In the genomic region with DNA sequence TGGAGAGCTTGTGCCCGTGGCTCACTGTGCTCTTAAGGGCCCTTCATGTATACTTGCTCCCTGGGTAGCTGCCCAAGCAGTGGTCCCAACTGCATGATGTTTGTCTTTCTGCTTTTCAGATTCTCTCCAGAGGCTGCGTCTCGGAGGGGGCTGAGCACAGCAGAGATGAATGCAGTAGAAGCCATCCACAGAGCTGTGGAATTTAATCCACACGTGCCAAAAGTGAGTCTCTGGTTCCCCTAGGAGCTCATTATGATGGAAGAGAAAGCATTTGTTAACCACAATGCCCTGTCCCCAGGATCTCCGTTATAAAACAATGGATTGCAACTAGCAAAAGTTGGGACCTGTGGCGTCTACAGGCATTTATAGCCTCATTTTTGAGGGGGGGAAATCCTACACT, we compare ENCODE assay signal across 13 mouse cellular contexts.
A peak's percentile ranks its signal among the peaks of the same experiment; 100 is the strongest.
DNase-seq lines count a peak whose midpoint lies in the region; ATAC-seq lines count a peak whose summit lies in the region.
"Had no signal": no experiment of that assay in that cellular context is flagged by ENCODE, and none has a peak within 500 bp of the region (broad histone marks: within the 10 kb centered on the region; RNA-seq: fewer than 3 reads in every experiment).

No protein-coding gene starts in this region.

- no peak for ATAC-seq in intestine, embryonic 14.5 days (replicated peaks; ENCODE audit: low FRiP score, low TSS enrichment, low read depth)
- ATAC-seq in intestine, embryonic 16.5 days: no peak
- peak; percentile 49 for ATAC-seq in midbrain, embryonic 11.5 days (ENCODE audit: low FRiP score)
- ATAC-seq: lung, postnatal 0 days had no signal

- no peaks in the 10 kb centered on the region for H3K36me3 ChIP-seq in intestine, embryonic 14.5 days (ENCODE audit: control insufficient read depth, insufficient read depth, low read length)
- H3K36me3 ChIP-seq in intestine, embryonic 16.5 days (ENCODE audit: control insufficient read depth, insufficient read depth, low read length): no peaks in the 10 kb centered on the region
- H3K36me3 ChIP-seq in midbrain, embryonic 11.5 days (ENCODE audit: control insufficient read depth, insufficient read depth, low read length): no peaks in the 10 kb centered on the region

- 0 out of 2 replicates have a peak overlapping the region, but pooled peaks have one; percentile 22 for H3K27ac ChIP-seq in intestine, embryonic 14.5 days (ENCODE audit: low read depth)
- H3K27ac ChIP-seq in intestine, embryonic 16.5 days (ENCODE audit: low read length): no peak overlapping the region
- H3K27ac ChIP-seq in midbrain, embryonic 11.5 days (ENCODE audit: low read depth, low read length): no peak overlapping the region
- H3K27ac ChIP-seq: kidney, postnatal 0 days had no signal

- no peak overlapping the region for H3K9ac ChIP-seq in intestine, embryonic 14.5 days (ENCODE audit: low read length)
- no peak overlapping the region for H3K9ac ChIP-seq in intestine, embryonic 16.5 days (ENCODE audit: low read depth, low read length)
- H3K9ac ChIP-seq in midbrain, embryonic 11.5 days (ENCODE audit: low read length): no peak overlapping the region

- H3K4me2 ChIP-seq in intestine, embryonic 14.5 days (ENCODE audit: low read length): no peak overlapping the region
- no peak overlapping the region for H3K4me2 ChIP-seq in intestine, embryonic 16.5 days (ENCODE audit: low read depth, low read length)
- no peak overlapping the region for H3K4me2 ChIP-seq in midbrain, embryonic 11.5 days

- peaks cover 11% of the 10 kb centered on the region; the same call in 1 of the 2 replicates for H3K4me1 ChIP-seq in intestine, embryonic 14.5 days (replicated peaks; ENCODE audit: control insufficient read depth, insufficient read depth, low read length)
- H3K4me1 ChIP-seq in intestine, embryonic 16.5 days (ENCODE audit: control insufficient read depth, insufficient read depth, low read length): peaks cover 10% of the 10 kb centered on the region
- H3K4me1 ChIP-seq in midbrain, embryonic 11.5 days (ENCODE audit: control insufficient read depth, insufficient read depth, low read length): peaks cover 22% of the 10 kb centered on the region

- H3K9me3 ChIP-seq in intestine, embryonic 14.5 days (ENCODE audit: control insufficient read depth, low read length): no peaks in the 10 kb centered on the region
- no peaks in the 10 kb centered on the region for H3K9me3 ChIP-seq in intestine, embryonic 16.5 days (ENCODE audit: control insufficient read depth, low read length)
- H3K9me3 ChIP-seq in midbrain, embryonic 11.5 days (ENCODE audit: control insufficient read depth, low read length): no peaks in the 10 kb centered on the region

- no peaks in the 10 kb centered on the region for H3K27me3 ChIP-seq in intestine, embryonic 14.5 days (replicated peaks; ENCODE audit: control insufficient read depth, insufficient read depth, low read length)
- H3K27me3 ChIP-seq in intestine, embryonic 16.5 days (replicated peaks; ENCODE audit: control insufficient read depth, insufficient read depth, low read length): no peaks in the 10 kb centered on the region
- no peaks in the 10 kb centered on the region for H3K27me3 ChIP-seq in midbrain, embryonic 11.5 days (ENCODE audit: control insufficient read depth, insufficient read depth, low read length)

- WGBS in intestine, embryonic 14.5 days: 17% methylated on average over 6 of the region's 6 CpGs
- 32% methylated on average over 6 of the region's 6 CpGs for WGBS in intestine, embryonic 16.5 days
- WGBS in midbrain, embryonic 11.5 days: 5% methylated on average over 6 of the region's 6 CpGs

- no peak overlapping the region for H3K4me3 ChIP-seq in intestine, embryonic 14.5 days (ENCODE audit: low read depth, low read length)
- H3K4me3 ChIP-seq in intestine, embryonic 16.5 days (ENCODE audit: low read length): no peak overlapping the region
- H3K4me3 ChIP-seq in midbrain, embryonic 11.5 days (ENCODE audit: low read depth, low read length): no peak overlapping the region

- DNase-seq in intestine, embryonic 14.5 days (ENCODE audit: low spot score): no peak
- DNase-seq in ES-CJ7 (ENCODE audit: low read depth, low spot score): peak; percentile 7
- DNase-seq in R1 (ENCODE audit: low read depth, low spot score): peak; percentile 60
- DNase-seq in midbrain, embryonic 11.5 days (ENCODE audit: low spot score, missing footprints): no peak
- DNase-seq in heart, adult 8-10 months (ENCODE audit: low spot score): no peak
- no peak for DNase-seq in kidney, postnatal 25 days
- DNase-seq: adrenal gland, postnatal 14 days; cerebellum, adult 9-10 months; right cerebral cortex, postnatal 25 days; thymus, postnatal 25 days had no signal

Comparison
In these comparisons a context has a peak if more than half of its experiments do, and no peak if none do; other contexts are left out.
1. DNase-seq: peak in ES-CJ7 (single experiment) and R1 (single experiment); none in intestine, embryonic 14.5 days (single experiment), midbrain, embryonic 11.5 days (single experiment), heart, adult 8-10 months (single experiment) and kidney, postnatal 25 days (0 of 2).